Mouse (Mus musculus) cerebellum, adult 2 months (tissue): ENCODE results near the gene Ccdc173.

ENCODE experiments used
- CTCF ChIP-seq: fragments of 200-500 bp; IDR thresholded peaks from 2 replicates; pipeline ENCODE4 v1.5.1; 2011; ENCODE audit warnings: low read depth, mild to moderate bottlenecking, control low read depth, low read length, moderate library complexity, borderline replicate concordance; ENCODE audit not compliant: insufficient read depth
- POLR2A ChIP-seq: fragments of 200-500 bp; IDR thresholded peaks from 2 replicates; pipeline ENCODE4 v1.6.1; 2011; ENCODE audit warnings: low read length, control low read depth, borderline replicate concordance; ENCODE audit not compliant: insufficient read depth

- TF ChIP-seq POLR2A = no peak
- no peak for TF ChIP-seq CTCF
Observed at GRCm38 (mm10) chr2:69830116-69830515, 40.7 kb upstream of the Ccdc173 start.
